Comparison of ENCODE assay signal across 8 mouse cellular contexts in genomic region chr8:119698960-119699359, GRCm38 (mm10). TPM values are rescaled to one million over a fixed set of nuclear protein-coding genes. Genes with fewer than 3 reads are reported as not detected.
DNase-seq lines count a peak whose midpoint lies in the region; ATAC-seq lines count a peak whose summit lies in the region.

No protein-coding gene starts in this region.

- DNase-seq in cerebellum, adult 8-10 months = peak; percentile 20
- DNase-seq in cerebellum, adult 9-11 months = no peak
- DNase-seq in A20 (ENCODE audit: low read depth, low spot score) = peak; percentile 34
- peak; percentile 22 to 69 for DNase-seq in cerebellum, postnatal 25 days
- peak; percentile 63 for DNase-seq in limb, embryonic 10.5 days (ENCODE audit: low spot score)
- DNase-seq in thymus, postnatal 36 days = peak; percentile 56 to 67

- peaks cover 61% of the 10 kb centered on the region for H3K27me3 ChIP-seq in heart, embryonic 13.5 days (replicated peaks)
- peaks cover 71% of the 10 kb centered on the region for H3K27me3 ChIP-seq in limb, embryonic 10.5 days (ENCODE audit: low read depth, poor library complexity, severe bottlenecking)

- no peaks in the 10 kb centered on the region for H3K9me3 ChIP-seq in heart, embryonic 13.5 days
- H3K9me3 ChIP-seq in limb, embryonic 10.5 days (replicated peaks) = no peaks in the 10 kb centered on the region

- peak overlapping the region; percentile 47; the same call in 1 of the 2 replicates for H3K9ac ChIP-seq in heart, embryonic 13.5 days

- WGBS in heart, embryonic 13.5 days = 4% methylated on average over 12 of the region's 12 CpGs
- 4% methylated on average over 12 of the region's 12 CpGs for WGBS in limb, embryonic 10.5 days

- H3K36me3 ChIP-seq in heart, embryonic 13.5 days = no peaks in the 10 kb centered on the region
- H3K36me3 ChIP-seq in limb, embryonic 10.5 days = no peaks in the 10 kb centered on the region

- peak overlapping the region; percentile 29 for H3K4me3 ChIP-seq in heart, embryonic 13.5 days
- peak overlapping the region; percentile 32 for H3K4me3 ChIP-seq in limb, embryonic 10.5 days

- no peak overlapping the region for H3K27ac ChIP-seq in heart, embryonic 13.5 days (replicated peaks)
- no peak overlapping the region for H3K27ac ChIP-seq in limb, embryonic 10.5 days

- no peak for ATAC-seq in heart, embryonic 13.5 days (ENCODE audit: extremely low read depth, insufficient number of reproducible peaks, low FRiP score, low TSS enrichment)
- ATAC-seq in megakaryocyte-erythroid progenitor cell, adult 5-6 weeks (replicated peaks; ENCODE audit: low FRiP score, low TSS enrichment, poor library complexity, severe bottlenecking) = peak; percentile 64

- H3K4me1 ChIP-seq in heart, embryonic 13.5 days = peaks cover 31% of the 10 kb centered on the region
- peaks cover 25% of the 10 kb centered on the region for H3K4me1 ChIP-seq in limb, embryonic 10.5 days

- H3K4me2 ChIP-seq in heart, embryonic 13.5 days = peak overlapping the region; percentile 44

RNA-seq across cellular contexts. Expression of gene Atp2c2, which starts 0.8 kb away (rescaled TPM):
- 0.20 and 0.29 TPM in 2 replicates for polyA plus RNA-seq in heart, embryonic 13.5 days (2015; fragmentation: Nextera tagmentation; extraction: Ambion mirVana)
- 2.3 and 2.5 TPM in 2 replicates for polyA plus RNA-seq in limb, embryonic 10.5 days (2016; fragmentation: Nextera tagmentation; extraction: Ambion mirVana)
- not detected in 2 replicates for total RNA-seq in megakaryocyte-erythroid progenitor cell, adult 5-6 weeks (2014; fragmentation: Nextera tagmentation)
- total RNA-seq in megakaryocyte-erythroid progenitor cell, adult 5-6 weeks (2017) = 0.56 TPM in 1 of 2 replicates, not detected in the other

RNA-seq across cellular contexts. Expression of gene Wfdc1, which starts 32.8 kb away (rescaled TPM):
- polyA plus RNA-seq in heart, embryonic 13.5 days (2015; fragmentation: Nextera tagmentation; extraction: Ambion mirVana) = 3.6 and 4.4 TPM in 2 replicates
- polyA plus RNA-seq in limb, embryonic 10.5 days (2016; fragmentation: Nextera tagmentation; extraction: Ambion mirVana) = 0.10 TPM in 1 of 2 replicates, not detected in the other
- total RNA-seq in megakaryocyte-erythroid progenitor cell, adult 5-6 weeks (2014; fragmentation: Nextera tagmentation) = not detected in 2 replicates
- not detected in 2 replicates for total RNA-seq in megakaryocyte-erythroid progenitor cell, adult 5-6 weeks (2017)
